Mouse (Mus musculus) brain, embryonic 14.5 days (tissue): ENCODE data around the gene Atg4d.

Experiments
- CTCF ChIP-seq: fragments of 200-500 bp; IDR thresholded peaks from 2 replicates; pipeline ENCODE4 v1.5.1; 2012; ENCODE audit warnings: inconsistent platforms, mild to moderate bottlenecking, moderate library complexity, borderline replicate concordance; ENCODE audit not compliant: insufficient read depth, insufficient read length; ENCODE audit errors: extremely low read depth
- POLR2A ChIP-seq: fragments of 200-500 bp; IDR thresholded peaks from 2 replicates; pipeline ENCODE4 v1.6.1; 2012; ENCODE audit warnings: mild to moderate bottlenecking, inconsistent platforms, borderline replicate concordance; ENCODE audit not compliant: poor library complexity, insufficient read depth, insufficient read length, severe bottlenecking; ENCODE audit errors: extremely low read depth

DNA sequence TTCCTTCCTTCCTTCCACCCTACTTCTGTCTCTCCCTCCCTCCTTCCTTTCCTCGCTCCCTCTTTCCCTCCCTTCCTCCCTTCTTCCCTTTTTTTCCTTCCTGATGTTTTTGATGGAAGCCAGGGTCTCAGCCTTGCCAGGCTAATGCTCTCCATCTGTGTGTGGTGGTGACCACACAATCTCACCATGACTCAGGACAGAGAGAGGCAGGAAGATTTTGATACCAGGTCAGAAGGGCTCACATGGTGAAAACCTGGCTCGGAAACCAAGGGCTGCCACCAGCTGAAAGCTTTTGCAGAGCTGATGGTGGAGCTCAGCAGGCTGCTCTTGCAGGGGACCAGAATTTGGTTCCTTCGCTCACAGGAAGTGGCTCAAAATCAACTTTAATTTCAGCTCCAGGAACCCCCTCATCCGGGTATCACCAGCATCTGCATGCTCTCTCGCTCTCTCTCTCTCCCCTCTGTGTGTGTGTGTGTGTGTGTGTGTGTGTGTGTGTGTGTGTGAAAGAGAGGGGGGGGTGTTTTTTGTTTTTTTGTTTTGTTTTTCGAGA lies 4.5 kb upstream of the Atg4d start:
- TF ChIP-seq POLR2A (no peak), CTCF (no peak)
